Mouse (Mus musculus) T-cell, adult 2 months (primary cell): Measurements from ENCODE around the gene Cd93.

Experiments used
- DNase-seq: peaks from one replicate; pipeline ENCODE4 v3.0.0; 2022; ENCODE audit warnings: low spot score

The Cd93 gene

GRCm38 (mm10) chr2:148442172-148442571, 1.2 kb downstream of the Cd93 start:
- no peak for DNase-seq

GRCm38 (mm10) chr2:148441421-148441820, 1.9 kb downstream of the Cd93 start:
- no peak for DNase-seq

- DNase-seq: no peak
These were observed 3.6 kb downstream of the Cd93 start for GRCm38 (mm10) chr2:148439691-148440276.

- DNase-seq: no peak
These were observed 7.1 kb downstream of the Cd93 start for GRCm38 (mm10) chr2:148436285-148436684.

- no peak for DNase-seq
These were observed 11.0 kb downstream of the Cd93 start for GRCm38 (mm10) chr2:148432346-148432745.

GRCm38 (mm10) chr2:148430941-148431340, 12.4 kb downstream of the Cd93 start:
- no peak for DNase-seq

GRCm38 (mm10) chr2:148429001-148429505, 14.3 kb downstream of the Cd93 start:
- DNase-seq: no peak

- DNase-seq: no peak
These were observed 14.8 kb downstream of the Cd93 start for GRCm38 (mm10) chr2:148428523-148428922.

- DNase-seq: no peak
These were observed 15.8 kb downstream of the Cd93 start for GRCm38 (mm10) chr2:148427553-148427952.

- no peak for DNase-seq
These were observed 17.5 kb downstream of the Cd93 start for GRCm38 (mm10) chr2:148425709-148426382.

- DNase-seq: no peak
These were observed 21.7 kb downstream of the Cd93 start for GRCm38 (mm10) chr2:148421706-148422105.

GRCm38 (mm10) chr2:148421112-148421511, 22.3 kb downstream of the Cd93 start:
- DNase-seq: no peak

GRCm38 (mm10) chr2:148419776-148420175, 23.6 kb downstream of the Cd93 start:
- no peak for DNase-seq

GRCm38 (mm10) chr2:148419151-148419550, 24.2 kb downstream of the Cd93 start:
- DNase-seq: no peak

GRCm38 (mm10) chr2:148409821-148410220, 33.5 kb downstream of the Cd93 start:
- DNase-seq: no peak

GRCm38 (mm10) chr2:148409141-148409540, 34.2 kb downstream of the Cd93 start:
- DNase-seq: peak; percentile 47

GRCm38 (mm10) chr2:148408761-148409120, 34.6 kb downstream of the Cd93 start:
- no peak for DNase-seq

- DNase-seq: no peak
These were observed 35.2 kb downstream of the Cd93 start, which contains the start of gene Thbd for GRCm38 (mm10) chr2:148407870-148408760. Gene Thbd, minus strand, starts transcription at chr2:148408188.

GRCm38 (mm10) chr2:148406971-148407869, 36.1 kb downstream of the Cd93 start:
- DNase-seq: no peak

GRCm38 (mm10) chr2:148406160-148406970, 37.0 kb downstream of the Cd93 start:
- no peak for DNase-seq

GRCm38 (mm10) chr2:148404906-148405305, 38.5 kb downstream of the Cd93 start:
- DNase-seq: no peak
